Mouse (Mus musculus) midbrain, embryonic 10.5 days (tissue): Measurements from ENCODE around the gene Fgf23. TPM values are rescaled to one million over a fixed set of nuclear protein-coding genes. Genes with fewer than 3 reads are reported as not detected.

Experiments used
- DNase-seq: peaks from one replicate; pipeline ENCODE4 v3.0.0-alpha.2; 2017; ENCODE audit warnings: low spot score
- H3K27ac ChIP-seq: fragments of 300-500 bp; sonication (generic); replicated peaks from 2 replicates; pipeline ENCODE4 v1.5.1; 2016; ENCODE audit warnings: mild to moderate bottlenecking
- H3K27me3 ChIP-seq: fragments of 300-500 bp; sonication (generic); 2 replicates; pipeline ENCODE4 v1.6.1; 2016; ENCODE audit warnings: low read depth, mild to moderate bottlenecking; ENCODE audit not compliant: poor library complexity, severe bottlenecking
- H3K36me3 ChIP-seq: fragments of 300-500 bp; sonication (generic); 2 replicates; pipeline ENCODE4 v1.6.1; 2016; ENCODE audit warnings: mild to moderate bottlenecking, moderate library complexity
- H3K4me1 ChIP-seq: fragments of 300-500 bp; sonication (generic); 2 replicates; pipeline ENCODE4 v1.6.1; 2016
- H3K4me3 ChIP-seq: fragments of 300-500 bp; sonication (generic); 2 replicates; pipeline ENCODE4 v1.5.1; 2016; ENCODE audit warnings: mild to moderate bottlenecking, moderate library complexity
- H3K9me3 ChIP-seq: fragments of 300-500 bp; sonication (generic); replicated peaks from 2 replicates; pipeline ENCODE4 v1.6.1; 2016; ENCODE audit warnings: mild to moderate bottlenecking
- WGBS: fragments of 180-500 bp; shearing (Covaris S2); methylation state at CpG from one replicate; pipeline ENCODE4 v1.1.7; 2016; 5-methylcytosine and 5-hydroxymethylcytosine counted together
- polyA plus RNA-seq: library from polyadenylated mRNA; unstranded; fragments of >200 nt; fragmentation: Nextera tagmentation; extraction: Ambion mirVana; gene quantifications from 2 replicates; pipeline ENCODE4 v1.2.1, GENCODE M21; 2016

Fgf23 gene
- polyA plus RNA-seq, 1 experiment from 2014 or later: not detected

- H3K27me3 ChIP-seq: no peaks in the 10 kb centered on the region; the same call in 1 of the 2 replicates
- H3K9me3 ChIP-seq: no peaks in the 10 kb centered on the region
- WGBS: 91% methylated on average over 7 of the region's 7 CpGs
- no peak overlapping the region for H3K4me3 ChIP-seq
- no peak for DNase-seq
- peaks cover 33% of the 10 kb centered on the region for H3K36me3 ChIP-seq
- H3K4me1 ChIP-seq: no peaks in the 10 kb centered on the region
- H3K27ac ChIP-seq: no peak overlapping the region
Measured at GRCm38 (mm10) chr6:127123506-127123905, 50.8 kb downstream of the Fgf23 start.

- Histone ChIP-seq H3K27ac (no peak overlapping the region), H3K4me3 (no peak overlapping the region), H3K9me3 (no peaks in the 10 kb centered on the region), H3K36me3 (peaks cover 93% of the 10 kb centered on the region), H3K4me1 (peaks cover 32% of the 10 kb centered on the region), H3K27me3 (no peaks in the 10 kb centered on the region)
- no peak for DNase-seq
- 93% methylated on average over 14 of the region's 14 CpGs for WGBS
Measured at GRCm38 (mm10) chr6:127129659-127130058, 57.0 kb downstream of the Fgf23 start.

GRCm38 (mm10) chr6:127130377-127130776, 57.7 kb downstream of the Fgf23 start:
- WGBS: 67% methylated on average over 13 of the region's 13 CpGs
- Histone ChIP-seq H3K9me3 (no peaks in the 10 kb centered on the region), H3K4me1 (peaks cover 38% of the 10 kb centered on the region), H3K27me3 (no peaks in the 10 kb centered on the region), H3K36me3 (peaks cover 97% of the 10 kb centered on the region), H3K27ac (no peak overlapping the region), H3K4me3 (no peak overlapping the region)
- DNase-seq: no peak

Other genes starting within 250 kb of the Fgf23 start
- gene Ndufa9, start 223.8 kb upstream of the Fgf23 start, polyA plus RNA-seq: 183 and 197 TPM in 2 replicates
- gene Akap3, start 219.8 kb upstream of the Fgf23 start, polyA plus RNA-seq: 0.09 and 0.11 TPM in 2 replicates
- 0.06 and 0.11 TPM in 2 replicates for gene Dyrk4, start 151.1 kb upstream of the Fgf23 start, polyA plus RNA-seq
- gene Rad51ap1, start 133.3 kb upstream of the Fgf23 start, polyA plus RNA-seq: 72.8 and 83.1 TPM in 2 replicates
- gene D6Wsu163e, start 132.9 kb upstream of the Fgf23 start, polyA plus RNA-seq: 16.0 and 17.5 TPM in 2 replicates
- gene Fgf6, start 57.3 kb upstream of the Fgf23 start, polyA plus RNA-seq: not detected in 2 replicates
- gene Tigar, start 36.7 kb downstream of the Fgf23 start, polyA plus RNA-seq: 6.8 and 8.7 TPM in 2 replicates
- gene Ccnd2, start 79.3 kb downstream of the Fgf23 start, polyA plus RNA-seq: 1,714 and 1,799 TPM in 2 replicates